Mouse (Mus musculus) adrenal gland, adult 10 weeks (tissue): ENCODE results near the gene Trnau1ap. TPM values are rescaled to one million over a fixed set of nuclear protein-coding genes. Genes with fewer than 3 reads are reported as not detected.

Source experiments
- polyA plus RNA-seq: library from polyadenylated mRNA; stranded (reverse); fragments of 350-450 nt; fragmentation: Illumina TruSeq; extraction: RNeasy Lipid Tissue Mini Kit (QIAGEN cat#74804); gene quantifications from one replicate; pipeline ENCODE4 v1.2.3, GENCODE M21; 2014; ENCODE audit warnings: low read depth, low replicate concordance

The Trnau1ap gene
- polyA plus RNA-seq: 14.0 TPM

GRCm38 (mm10) chr4:132329115-132329834 lies at the start of gene Trnau1ap:
TSS of gene Trnau1ap (minus strand) at chr4:132329538.

GRCm38 (mm10) chr4:132353481-132353885 lies 24.1 kb upstream of the Trnau1ap start, which contains the start of gene Rcc1:
TSS of gene Rcc1 (minus strand) at chr4:132353605.

GRCm38 (mm10) chr4:132302939-132303479 lies 26.3 kb downstream of the Trnau1ap start, which contains the start of gene Rab42:
TSS of gene Rab42 (minus strand) at chr4:132303385.

DNA sequence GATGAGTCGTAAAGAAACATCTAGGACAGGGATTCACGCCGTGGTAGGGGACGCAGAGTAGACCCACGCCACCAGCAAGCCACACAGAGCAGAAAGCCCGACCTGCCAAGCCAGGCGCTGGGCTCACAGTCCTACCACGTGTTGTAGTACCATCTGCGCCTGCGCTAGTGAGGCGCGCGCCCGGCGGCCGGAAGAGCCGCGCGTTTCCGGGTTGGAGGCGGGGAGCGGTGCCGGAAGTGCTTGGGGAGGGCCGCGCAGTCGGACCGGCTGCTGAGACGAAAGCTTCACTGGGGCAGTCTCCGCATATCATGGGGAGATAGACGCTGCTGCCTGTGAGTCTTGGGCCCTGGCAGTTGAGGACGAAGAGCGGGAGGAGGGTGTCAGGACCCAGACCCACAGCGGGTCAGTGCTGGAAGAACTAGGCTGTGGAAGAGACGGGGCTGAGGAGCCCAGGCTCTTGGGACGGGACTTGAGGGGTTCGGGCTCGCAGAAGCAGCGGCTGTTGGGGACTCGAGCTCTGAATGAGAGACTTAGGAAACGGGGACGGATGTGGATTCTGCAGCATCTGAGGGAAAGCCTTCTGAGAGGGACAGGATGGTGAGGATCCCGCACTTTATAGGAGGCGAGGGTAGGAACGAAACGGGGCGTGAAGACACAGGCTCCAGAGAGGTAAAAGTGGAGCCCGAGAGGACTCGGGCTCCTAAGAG lies 55.0 kb downstream of the Trnau1ap start, which contains the start of gene Taf12:
Taf12 (plus strand) TSS at position 220 of the 707 bp plus-strand sequence.

Other genes with a start within 250 kb of the Trnau1ap start
- 0.23 TPM for gene Oprd1, start 185.1 kb downstream of the Trnau1ap start, polyA plus RNA-seq
- gene Ythdf2, start 117.2 kb downstream of the Trnau1ap start, polyA plus RNA-seq: 75.8 TPM
- 5.7 TPM for gene Gmeb1, start 67.9 kb downstream of the Trnau1ap start, polyA plus RNA-seq
- 15.5 TPM for gene Taf12, start 55.2 kb downstream of the Trnau1ap start, polyA plus RNA-seq
- gene Rab42, start 26.2 kb downstream of the Trnau1ap start, polyA plus RNA-seq: not detected
- 3.3 TPM for gene Rcc1, start 24.1 kb upstream of the Trnau1ap start, polyA plus RNA-seq
- gene Phactr4, start 93.0 kb upstream of the Trnau1ap start, polyA plus RNA-seq: 36.9 TPM
- gene Med18, start 134.4 kb upstream of the Trnau1ap start, polyA plus RNA-seq: 1.7 TPM
- 1.4 TPM for gene Sesn2, start 181.0 kb upstream of the Trnau1ap start, polyA plus RNA-seq
- gene Atpif1, start 204.1 kb upstream of the Trnau1ap start, polyA plus RNA-seq: 272 TPM
- gene Dnajc8, start 206.0 kb upstream of the Trnau1ap start, polyA plus RNA-seq: 343 TPM
- 0.82 TPM for gene Ptafr, start 234.5 kb upstream of the Trnau1ap start, polyA plus RNA-seq